Mouse (Mus musculus) neural tube, embryonic 13.5 days (tissue): ENCODE measurements around the gene Cnnm3. TPM values are rescaled to one million over a fixed set of nuclear protein-coding genes. Genes with fewer than 3 reads are reported as not detected.

Experiments used
- ATAC-seq: fragments of 200-750 bp; cut with Nextera tagmentation; 2 replicates; pipeline ENCODE4 v1.8.0; 2017; ENCODE audit warnings: low read depth, mild to moderate bottlenecking, moderate TSS enrichment, moderate library complexity
- H3K27ac ChIP-seq: fragments of 300-500 bp; sonication (generic); replicated peaks from 2 replicates; pipeline ENCODE4 v1.5.1; 2015; ENCODE audit warnings: moderate library complexity, mild to moderate bottlenecking, inconsistent platforms
- H3K27me3 ChIP-seq: fragments of 300-500 bp; sonication (generic); 2 replicates; pipeline ENCODE4 v1.6.1; 2015; ENCODE audit warnings: mild to moderate bottlenecking, inconsistent platforms
- H3K36me3 ChIP-seq: fragments of 300-500 bp; sonication (generic); 2 replicates; pipeline ENCODE4 v1.6.1; 2015; ENCODE audit warnings: mild to moderate bottlenecking, inconsistent platforms
- H3K4me1 ChIP-seq: fragments of 300-500 bp; sonication (generic); replicated peaks from 2 replicates; pipeline ENCODE4 v1.6.1; 2015; ENCODE audit warnings: inconsistent platforms
- H3K4me2 ChIP-seq: fragments of 300-500 bp; sonication (generic); 2 replicates; pipeline ENCODE4 v1.6.1; 2015; ENCODE audit warnings: inconsistent platforms, mild to moderate bottlenecking, moderate library complexity
- H3K4me3 ChIP-seq: fragments of 300-500 bp; sonication (generic); 2 replicates; pipeline ENCODE4 v1.5.1; 2015; ENCODE audit warnings: mild to moderate bottlenecking, inconsistent platforms
- H3K9ac ChIP-seq: fragments of 300-500 bp; sonication (generic); 2 replicates; pipeline ENCODE4 v1.6.1; 2015; ENCODE audit warnings: moderate library complexity, mild to moderate bottlenecking, inconsistent platforms
- H3K9me3 ChIP-seq: fragments of 300-500 bp; sonication (generic); 2 replicates; pipeline ENCODE4 v1.6.1; 2016; ENCODE audit warnings: inconsistent platforms
- WGBS: fragments of 180-500 bp; shearing (Covaris S2); methylation state at CpG from one replicate; pipeline ENCODE4 v1.1.7; 2015; 5-methylcytosine and 5-hydroxymethylcytosine counted together
- polyA plus RNA-seq: library from polyadenylated mRNA; unstranded; fragments of >200 nt; fragmentation: Nextera tagmentation; extraction: Ambion mirVana; gene quantifications from 2 replicates; pipeline ENCODE4 v1.2.1, GENCODE M21; 2015

The Cnnm3 gene
- polyA plus RNA-seq, 1 experiment from 2014 or later: 4.2 TPM

DNA sequence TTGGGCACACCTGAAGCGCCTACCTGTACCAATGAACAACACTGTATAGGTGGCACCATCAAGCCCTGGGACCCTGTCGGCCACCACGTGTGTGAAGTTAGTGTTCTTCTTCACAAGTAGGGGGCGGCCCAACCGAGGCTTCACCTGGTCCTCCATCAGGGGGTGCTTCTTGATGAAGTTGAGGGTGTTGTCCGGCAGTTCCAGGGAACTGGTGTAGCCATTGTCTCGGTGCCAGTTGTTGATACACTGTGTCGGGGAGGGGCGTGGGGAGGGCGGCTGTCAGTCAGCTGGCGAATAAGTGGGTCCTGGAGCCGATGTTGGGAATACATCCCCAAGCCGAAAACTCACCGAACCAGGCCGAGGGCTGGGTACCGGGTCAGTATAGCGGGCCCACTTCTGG lies 40.2 kb downstream of the Cnnm3 start:
- Histone ChIP-seq H3K4me1 (peaks cover 56% of the 10 kb centered on the region), H3K4me2 (no peak overlapping the region), H3K27ac (no peak overlapping the region), H3K9me3 (no peaks in the 10 kb centered on the region), H3K4me3 (no peak overlapping the region), H3K9ac (no peak overlapping the region), H3K27me3 (no peaks in the 10 kb centered on the region), H3K36me3 (peaks cover 71% of the 10 kb centered on the region)
- WGBS: 90% methylated on average over 17 of the region's 17 CpGs
- no peak for ATAC-seq

DNA sequence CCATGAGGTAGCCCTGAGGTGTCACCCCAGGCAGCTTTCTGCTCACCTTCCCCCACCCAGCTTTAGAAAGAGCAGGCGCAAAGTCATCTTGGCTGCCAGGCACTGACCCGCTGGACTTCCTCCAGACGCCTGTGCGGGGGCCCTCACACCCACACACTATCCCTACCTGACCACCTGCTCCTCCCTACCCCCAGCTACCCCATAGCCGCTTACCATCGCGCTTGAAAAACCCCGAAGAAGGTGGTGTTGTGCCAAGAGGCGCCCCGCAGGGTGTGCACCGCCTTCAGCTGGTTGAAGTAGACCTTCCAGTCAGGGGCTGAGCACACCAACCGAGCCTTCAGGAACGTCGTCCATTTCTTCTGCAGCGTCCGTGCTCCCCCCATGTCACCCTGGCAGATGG lies 40.8 kb downstream of the Cnnm3 start:
- Histone ChIP-seq H3K4me3 (no peak overlapping the region), H3K9ac (no peak overlapping the region), H3K4me2 (no peak overlapping the region), H3K9me3 (no peaks in the 10 kb centered on the region), H3K4me1 (peaks cover 54% of the 10 kb centered on the region), H3K27ac (no peak overlapping the region), H3K36me3 (peaks cover 71% of the 10 kb centered on the region), H3K27me3 (no peaks in the 10 kb centered on the region)
- no peak for ATAC-seq
- WGBS: 90% methylated on average over 16 of the region's 16 CpGs

DNA sequence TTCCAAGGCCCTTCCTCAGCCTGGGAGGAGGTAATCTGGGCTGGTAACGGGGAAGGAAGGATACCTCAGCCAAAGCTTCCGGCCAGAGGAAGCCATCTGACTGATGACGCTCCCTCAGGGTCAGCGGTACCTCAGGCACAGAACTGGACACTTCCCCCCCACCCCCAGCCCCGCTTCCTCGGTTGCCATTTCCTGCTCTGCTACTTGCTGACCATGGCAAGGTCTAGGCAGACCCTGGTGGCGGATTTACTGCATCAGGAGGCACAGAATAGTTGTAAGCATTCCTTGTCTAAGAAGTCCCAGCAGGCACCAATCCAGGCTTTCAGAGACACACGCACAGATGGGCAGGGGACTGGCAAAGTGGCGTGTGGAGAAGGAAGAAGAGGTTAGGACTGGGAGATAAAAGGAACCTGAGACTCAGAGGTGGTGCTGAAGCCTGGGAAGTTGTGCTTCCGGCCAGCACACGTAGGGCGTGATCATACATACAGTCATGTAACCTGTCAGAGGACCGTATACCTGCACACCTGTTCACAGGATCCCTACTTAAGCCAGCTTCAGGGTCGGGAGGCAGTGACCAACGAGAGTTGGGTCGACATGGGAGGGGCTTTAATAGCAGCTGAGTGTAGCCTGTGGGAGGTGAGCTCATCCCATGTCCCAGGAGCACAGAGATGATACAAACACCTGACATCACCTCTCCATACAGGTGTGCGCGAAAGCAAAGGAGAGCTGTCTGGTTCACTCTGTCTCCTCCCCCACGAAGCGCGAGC lies 43.1 kb downstream of the Cnnm3 start:
- Histone ChIP-seq H3K27ac (peak overlapping the region; percentile 99), H3K4me1 (peaks cover 46% of the 10 kb centered on the region), H3K4me2 (peak overlapping the region; percentile 95), H3K4me3 (peak overlapping the region; percentile 95), H3K36me3 (peaks cover 55% of the 10 kb centered on the region), H3K9ac (peak overlapping the region; percentile 99), H3K9me3 (no peaks in the 10 kb centered on the region), H3K27me3 (no peaks in the 10 kb centered on the region)
- no peak for ATAC-seq
- WGBS: 65% methylated on average over 21 of the region's 21 CpGs

DNA sequence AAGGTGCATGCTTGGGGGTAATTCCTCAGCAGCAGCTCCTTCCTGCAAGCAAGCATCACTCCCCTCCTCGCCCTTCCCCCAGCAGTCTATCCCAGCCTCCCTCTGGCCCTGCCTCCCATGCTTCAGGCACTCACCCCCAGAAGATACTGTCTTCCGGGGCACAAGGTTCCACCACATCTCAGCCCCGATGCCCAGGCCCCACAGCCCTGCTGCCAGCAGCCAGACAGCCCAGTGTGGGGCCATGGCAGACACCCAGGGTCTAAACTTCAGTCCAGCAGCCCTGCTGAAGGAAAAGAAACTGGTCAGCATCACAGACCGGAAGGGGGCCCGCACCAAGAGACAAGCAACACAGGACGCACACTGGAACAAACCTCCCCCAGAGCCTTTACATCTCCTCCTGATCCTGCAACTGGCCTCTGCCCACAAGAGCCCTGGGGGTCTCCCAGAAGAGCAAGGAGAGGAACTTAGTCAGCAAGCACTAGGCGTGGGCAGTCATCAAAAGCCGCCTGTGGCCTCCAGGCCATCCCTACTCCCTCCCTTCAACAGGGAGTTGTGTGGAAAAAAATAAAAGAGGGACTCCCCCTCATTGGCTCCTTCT lies 44.2 kb downstream of the Cnnm3 start:
- no peak for ATAC-seq
- 2% methylated on average over 8 of the region's 8 CpGs for WGBS
- Histone ChIP-seq H3K4me1 (peaks cover 44% of the 10 kb centered on the region), H3K4me2 (peak overlapping the region; percentile 95), H3K36me3 (peaks cover 44% of the 10 kb centered on the region), H3K9me3 (no peaks in the 10 kb centered on the region), H3K4me3 (peak overlapping the region; percentile 95), H3K9ac (peak overlapping the region; percentile 99), H3K27me3 (no peaks in the 10 kb centered on the region), H3K27ac (peak overlapping the region; percentile 99)

DNA sequence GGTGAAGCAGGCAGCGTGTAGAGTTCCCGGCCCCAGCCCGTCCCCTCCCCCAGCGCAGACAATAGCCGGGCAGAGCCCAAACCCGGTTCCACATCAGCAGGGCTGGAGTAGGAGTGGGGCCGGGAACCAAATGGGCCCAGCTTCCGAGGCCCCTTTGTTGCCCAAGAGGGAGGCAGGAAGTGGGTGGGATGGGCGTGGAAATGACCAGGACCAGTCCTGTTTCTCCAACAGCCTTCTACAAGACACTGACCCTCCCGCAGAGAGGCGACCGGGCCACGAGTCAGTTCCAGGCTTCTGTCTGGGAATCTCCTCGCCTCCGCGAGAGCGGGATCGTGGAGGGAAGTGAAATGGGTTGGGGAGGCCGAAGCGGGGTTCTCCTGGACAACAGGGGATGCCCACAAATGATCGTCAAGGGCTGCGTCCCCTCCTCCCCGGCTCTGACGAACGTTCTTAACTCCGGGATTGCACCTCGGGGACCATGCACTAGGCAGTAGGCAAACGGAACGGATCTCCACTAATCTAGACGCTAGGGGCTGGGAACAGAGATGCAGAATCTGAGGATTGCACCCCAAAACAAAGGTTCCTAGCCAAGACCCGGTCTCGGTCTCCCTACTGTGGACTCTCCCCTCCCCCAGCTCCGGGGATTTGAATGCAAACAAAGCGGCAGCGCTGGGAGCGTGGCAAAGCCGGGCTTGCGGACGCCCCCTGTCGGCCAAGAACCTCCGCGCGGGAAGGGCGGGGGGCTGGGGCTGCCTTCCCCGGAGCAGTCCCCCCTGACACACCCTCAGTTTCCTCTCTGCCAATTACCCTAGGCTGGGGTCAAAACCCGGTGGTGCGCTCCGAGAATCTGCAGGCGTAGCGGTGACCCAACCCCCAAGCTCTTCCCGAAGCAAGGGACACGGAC lies 45.1 kb downstream of the Cnnm3 start:
- H3K4me3 ChIP-seq: peak overlapping the region; percentile 95
- H3K9ac ChIP-seq: peak overlapping the region; percentile 99
- peak overlapping the region; percentile 95 for H3K4me2 ChIP-seq
- H3K36me3 ChIP-seq: peaks cover 35% of the 10 kb centered on the region
- H3K27ac ChIP-seq: peak overlapping the region; percentile 99
- peaks cover 44% of the 10 kb centered on the region for H3K4me1 ChIP-seq
- no peaks in the 10 kb centered on the region for H3K9me3 ChIP-seq
- WGBS: under 1% methylated on average over 52 of the region's 52 CpGs
- H3K27me3 ChIP-seq: no peaks in the 10 kb centered on the region
- ATAC-seq: peak; percentile 83

- H3K36me3 ChIP-seq: peaks cover 27% of the 10 kb centered on the region
- no peaks in the 10 kb centered on the region for H3K9me3 ChIP-seq
- peak overlapping the region; percentile 95 for H3K4me3 ChIP-seq
- WGBS: under 1% methylated on average over 48 of the region's 48 CpGs
- ATAC-seq: peak; percentile 69
- peaks cover 44% of the 10 kb centered on the region for H3K4me1 ChIP-seq
- H3K9ac ChIP-seq: peak overlapping the region; percentile 99
- H3K27ac ChIP-seq: peak overlapping the region; percentile 99
- H3K4me2 ChIP-seq: peak overlapping the region; percentile 95
- H3K27me3 ChIP-seq: no peaks in the 10 kb centered on the region
Measured at GRCm38 (mm10) chr1:36557457-36558011, 45.9 kb downstream of the Cnnm3 start.

GRCm38 (mm10) chr1:36558031-36558993 lies 46.6 kb downstream of the Cnnm3 start, which contains the start of gene Sema4c:
Sema4c (minus strand) TSS chr1:36558349.
- WGBS: under 1% methylated on average over 69 of the region's 69 CpGs

GRCm38 (mm10) chr1:36559256-36559655 lies 47.6 kb downstream of the Cnnm3 start:
- WGBS: 10% methylated on average over 4 of the region's 4 CpGs
- H3K4me1 ChIP-seq: peaks cover 35% of the 10 kb centered on the region
- no peaks in the 10 kb centered on the region for H3K27me3 ChIP-seq
- no peak for ATAC-seq
- no peaks in the 10 kb centered on the region for H3K9me3 ChIP-seq
- H3K36me3 ChIP-seq: peaks cover 10% of the 10 kb centered on the region
- peak overlapping the region; percentile 95 for H3K4me3 ChIP-seq
- peak overlapping the region; percentile 99 for H3K9ac ChIP-seq
- peak overlapping the region; percentile 99; the same call in 1 of the 2 replicates for H3K27ac ChIP-seq
- H3K4me2 ChIP-seq: peak overlapping the region; percentile 95

More at GRCm38 (mm10) chr1:36558031-36558993, 46.6 kb downstream of the Cnnm3 start, which contains the start of gene Sema4c:
- Histone ChIP-seq H3K4me3 (peak within 1 kb of the TSS; percentile 95), H3K36me3 (peaks cover 20% of the 10 kb centered on the region), H3K27ac (peak within 1 kb of the TSS; percentile 99), H3K9me3 (no peaks in the 10 kb centered on the region), H3K4me2 (peak within 1 kb of the TSS; percentile 95), H3K27me3 (no peaks in the 10 kb centered on the region), H3K9ac (peak within 1 kb of the TSS; percentile 99), H3K4me1 (peaks cover 44% of the 10 kb centered on the region)
- ATAC-seq: peak; percentile 55

DNA sequence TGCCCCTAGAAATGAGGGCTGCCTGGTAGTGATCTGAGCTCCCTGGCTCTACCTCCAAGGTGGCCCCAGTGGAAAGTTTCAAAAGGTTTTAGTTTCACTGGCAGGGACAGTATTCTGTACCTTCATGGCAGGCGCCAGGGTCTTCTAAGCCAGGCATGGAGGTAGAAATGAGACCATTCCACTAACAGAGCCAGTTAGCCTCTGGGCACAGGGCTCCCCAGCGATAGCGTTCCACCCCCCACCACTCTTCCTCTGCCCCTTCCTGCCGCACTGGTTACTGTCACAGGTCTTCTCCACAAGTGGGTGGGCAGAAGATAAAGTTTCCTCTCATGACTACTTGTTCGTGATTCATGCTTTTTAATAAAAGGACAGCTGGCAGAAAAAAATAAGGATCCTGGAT lies 48.2 kb downstream of the Cnnm3 start:
- Histone ChIP-seq H3K9me3 (no peaks in the 10 kb centered on the region), H3K36me3 (peaks cover 4% of the 10 kb centered on the region; the same call in 1 of the 2 replicates), H3K27ac (no peak overlapping the region), H3K4me2 (no peak overlapping the region), H3K27me3 (no peaks in the 10 kb centered on the region), H3K4me3 (no peak overlapping the region), H3K4me1 (peaks cover 28% of the 10 kb centered on the region), H3K9ac (no peak overlapping the region)
- ATAC-seq: no peak
- 76% methylated on average over 5 of the region's 5 CpGs for WGBS

DNA sequence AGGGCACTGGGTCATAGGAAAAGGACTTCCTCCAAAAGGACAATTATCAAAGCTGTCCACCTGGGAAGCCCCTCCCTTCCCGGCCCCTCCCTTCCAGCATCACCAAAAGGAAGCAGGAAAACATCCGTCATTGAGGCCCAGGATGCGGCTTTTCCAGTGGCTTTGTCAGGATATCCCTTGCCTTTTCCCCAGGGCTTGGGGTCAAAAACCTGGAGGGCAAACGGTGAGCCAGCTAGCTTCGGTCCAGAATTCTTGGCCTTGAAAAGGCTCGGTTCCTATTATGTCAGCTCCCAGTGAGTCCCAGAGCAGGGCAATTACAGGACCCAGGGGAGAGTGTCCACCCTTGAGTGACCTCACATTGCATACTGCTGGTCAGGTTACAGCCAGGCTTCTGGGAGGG lies 49.2 kb downstream of the Cnnm3 start:
- H3K36me3 ChIP-seq: no peaks in the 10 kb centered on the region
- H3K27me3 ChIP-seq: no peaks in the 10 kb centered on the region
- H3K4me2 ChIP-seq: no peak overlapping the region
- WGBS: 39% methylated on average over 6 of the region's 6 CpGs
- peaks cover 18% of the 10 kb centered on the region for H3K4me1 ChIP-seq
- no peak overlapping the region for H3K27ac ChIP-seq
- H3K4me3 ChIP-seq: no peak overlapping the region
- no peak for ATAC-seq
- H3K9ac ChIP-seq: no peak overlapping the region
- H3K9me3 ChIP-seq: no peaks in the 10 kb centered on the region

- peaks cover 22% of the 10 kb centered on the region for H3K4me1 ChIP-seq
- no peaks in the 10 kb centered on the region for H3K27me3 ChIP-seq
- no peak overlapping the region for H3K27ac ChIP-seq
- 72% methylated on average over 4 of the region's 4 CpGs for WGBS
- H3K4me3 ChIP-seq: no peak overlapping the region
- H3K9ac ChIP-seq: no peak overlapping the region
- H3K36me3 ChIP-seq: no peaks in the 10 kb centered on the region
- H3K9me3 ChIP-seq: no peaks in the 10 kb centered on the region
- ATAC-seq: no peak
- no peak overlapping the region for H3K4me2 ChIP-seq
Measured at GRCm38 (mm10) chr1:36562388-36562787, 50.7 kb downstream of the Cnnm3 start.
